Comparison of ENCODE assay signal across 11 mouse cellular contexts in the genomic region with DNA sequence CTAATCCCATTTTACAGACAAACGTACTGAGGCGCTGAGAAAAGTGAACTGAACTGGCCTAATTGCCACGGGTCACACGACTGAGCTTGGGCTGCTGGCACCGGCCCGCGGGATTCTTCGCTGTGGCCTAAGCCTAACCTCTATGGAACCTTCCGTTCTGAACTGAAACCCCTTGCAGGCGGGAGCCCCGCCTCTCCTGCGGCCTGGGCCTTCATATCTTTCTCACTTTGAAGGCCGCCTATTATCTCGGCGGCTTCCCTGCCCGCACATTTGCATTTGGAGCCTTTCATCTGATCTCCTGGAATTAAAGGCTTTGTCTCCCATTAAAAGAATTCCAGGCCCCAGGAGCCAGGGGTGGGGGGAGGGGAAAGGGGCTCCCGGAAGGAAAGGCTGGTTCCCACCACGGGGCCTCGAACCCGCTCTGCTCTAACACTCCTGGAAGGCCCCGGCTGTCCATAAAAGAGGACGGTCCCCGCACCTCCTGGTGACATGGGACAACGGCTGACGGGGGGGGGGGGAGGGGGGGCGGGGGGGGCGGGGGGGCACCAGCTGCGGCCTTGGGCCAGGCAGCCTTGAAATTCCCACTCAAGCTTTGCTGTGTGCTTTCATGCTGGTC.
DNase-seq lines count a peak whose midpoint lies in the region; ATAC-seq and TF ChIP-seq lines count a peak whose summit lies in the region.
"Had no signal": no experiment of that assay in that cellular context is flagged by ENCODE, and none has a peak within 500 bp of the region (broad histone marks: within the 10 kb centered on the region; RNA-seq: fewer than 3 reads in every experiment).

No protein-coding gene starts in this region.

- peaks cover 98% of the 10 kb centered on the region for H3K27me3 ChIP-seq in forebrain, embryonic 10.5 days (ENCODE audit: poor library complexity, severe bottlenecking)
- no peaks in the 10 kb centered on the region for H3K27me3 ChIP-seq in forebrain, postnatal 0 days (ENCODE audit: insufficient read depth, low read length)
- peaks cover 100% of the 10 kb centered on the region for H3K27me3 ChIP-seq in midbrain, embryonic 10.5 days (ENCODE audit: low read depth, poor library complexity, severe bottlenecking)
- peaks cover 20% of the 10 kb centered on the region for H3K27me3 ChIP-seq in midbrain, postnatal 0 days (ENCODE audit: insufficient read depth, low read length)
- peaks cover 6% of the 10 kb centered on the region; the same call in 1 of the 2 replicates for H3K27me3 ChIP-seq in liver, postnatal 0 days (ENCODE audit: insufficient read depth, low read length)

- H3K9me3 ChIP-seq in forebrain, embryonic 10.5 days: no peaks in the 10 kb centered on the region
- no peaks in the 10 kb centered on the region for H3K9me3 ChIP-seq in forebrain, postnatal 0 days (ENCODE audit: low read length)
- H3K9me3 ChIP-seq in midbrain, embryonic 10.5 days (replicated peaks): no peaks in the 10 kb centered on the region
- no peaks in the 10 kb centered on the region for H3K9me3 ChIP-seq in midbrain, postnatal 0 days (ENCODE audit: low read length)
- no peaks in the 10 kb centered on the region for H3K9me3 ChIP-seq in liver, postnatal 0 days (ENCODE audit: low read length)
- H3K9me3 ChIP-seq: megakaryocyte, embryonic 14.5 days had no signal

- H3K27ac ChIP-seq in forebrain, embryonic 10.5 days: peak overlapping the region; percentile 77
- no peak overlapping the region for H3K27ac ChIP-seq in forebrain, postnatal 0 days (ENCODE audit: low read depth, low read length)
- H3K27ac ChIP-seq in midbrain, embryonic 10.5 days (replicated peaks): peak overlapping the region; percentile 55; the same call in 1 of the 2 replicates
- H3K27ac ChIP-seq in midbrain, postnatal 0 days (ENCODE audit: low read depth, low read length): no peak overlapping the region
- no peak overlapping the region for H3K27ac ChIP-seq in liver, postnatal 0 days (ENCODE audit: low read depth)

- H3K9ac ChIP-seq in forebrain, postnatal 0 days: no peak overlapping the region
- no peak overlapping the region for H3K9ac ChIP-seq in midbrain, postnatal 0 days (replicated peaks; ENCODE audit: low read length, poor library complexity, severe bottlenecking)
- no peak overlapping the region for H3K9ac ChIP-seq in liver, postnatal 0 days (replicated peaks)

- H3K4me1 ChIP-seq in forebrain, embryonic 10.5 days: peaks cover 44% of the 10 kb centered on the region
- H3K4me1 ChIP-seq in forebrain, postnatal 0 days (ENCODE audit: insufficient read depth): no peaks in the 10 kb centered on the region
- H3K4me1 ChIP-seq in midbrain, embryonic 10.5 days: peaks cover 29% of the 10 kb centered on the region
- H3K4me1 ChIP-seq in midbrain, postnatal 0 days (ENCODE audit: insufficient read depth, low read length): no peaks in the 10 kb centered on the region
- no peaks in the 10 kb centered on the region for H3K4me1 ChIP-seq in liver, postnatal 0 days (ENCODE audit: insufficient read depth)

- H3K36me3 ChIP-seq in forebrain, embryonic 10.5 days (replicated peaks): no peaks in the 10 kb centered on the region
- no peaks in the 10 kb centered on the region for H3K36me3 ChIP-seq in forebrain, postnatal 0 days (ENCODE audit: insufficient read depth)
- no peaks in the 10 kb centered on the region for H3K36me3 ChIP-seq in midbrain, embryonic 10.5 days
- H3K36me3 ChIP-seq in midbrain, postnatal 0 days (ENCODE audit: insufficient read depth, low read length): no peaks in the 10 kb centered on the region
- no peaks in the 10 kb centered on the region for H3K36me3 ChIP-seq in liver, postnatal 0 days (replicated peaks; ENCODE audit: insufficient read depth, low read length)

- TF ChIP-seq CTCF in forebrain, postnatal 0 days (IDR thresholded peaks at IDR 0.05; ENCODE audit: low read depth): no peak
- TF ChIP-seq CTCF in midbrain, postnatal 0 days (IDR thresholded peaks at IDR 0.05): no peak
- TF ChIP-seq CTCF in brain, embryonic 14.5 days (IDR thresholded peaks at IDR 0.05; ENCODE audit: borderline replicate concordance, extremely low read depth, insufficient read depth, insufficient read length): no peak
- TF ChIP-seq CTCF in liver, postnatal 0 days (IDR thresholded peaks at IDR 0.05; ENCODE audit: low read depth): no peak

- ATAC-seq in forebrain, postnatal 0 days: no peak
- no peak for ATAC-seq in midbrain, postnatal 0 days (ENCODE audit: low FRiP score)
- ATAC-seq in liver, postnatal 0 days: no peak

- peak; percentile 55 for DNase-seq in forebrain, embryonic 10.5 days (ENCODE audit: extremely low spot score, low spot score)
- no peak for DNase-seq in forebrain, postnatal 0 days
- peak; percentile 63 for DNase-seq in midbrain, embryonic 10.5 days (ENCODE audit: low spot score)
- DNase-seq in midbrain, postnatal 0 days (ENCODE audit: low spot score): no peak
- peak; percentile 73 for DNase-seq in brain, embryonic 14.5 days (ENCODE audit: low read depth)
- DNase-seq in liver, postnatal 0 days: no peak
- no peak for DNase-seq in spleen, postnatal 4 days (ENCODE audit: low spot score in 2 of 2)
- no peak for DNase-seq in cerebellum, postnatal 36 days
- DNase-seq: spleen, adult 18-20 months had no signal

- no peak for TF ChIP-seq EP300 in liver, postnatal 0 days (IDR thresholded peaks at IDR 0.05; ENCODE audit: low read depth)

- H3K4me2 ChIP-seq in forebrain, postnatal 0 days (ENCODE audit: low read depth): no peak overlapping the region
- no peak overlapping the region for H3K4me2 ChIP-seq in midbrain, postnatal 0 days (ENCODE audit: low read depth, low read length, poor library complexity, severe bottlenecking)
- 0 out of 2 replicates have a peak overlapping the region, but pooled peaks have one; percentile 22 for H3K4me2 ChIP-seq in liver, postnatal 0 days (ENCODE audit: low read depth, low read length)

- no peak overlapping the region for H3K4me3 ChIP-seq in forebrain, embryonic 10.5 days
- no peak overlapping the region for H3K4me3 ChIP-seq in forebrain, postnatal 0 days (ENCODE audit: low read depth, low read length)
- H3K4me3 ChIP-seq in midbrain, embryonic 10.5 days: no peak overlapping the region
- H3K4me3 ChIP-seq in midbrain, postnatal 0 days (ENCODE audit: low read depth, low read length): no peak overlapping the region
- no peak overlapping the region for H3K4me3 ChIP-seq in liver, postnatal 0 days (ENCODE audit: low read depth, low read length)
- H3K4me3 ChIP-seq: erythroblast, embryonic 14.5 days; megakaryocyte, embryonic 14.5 days had no signal

- WGBS in forebrain, embryonic 10.5 days: 20% methylated on average over 23 of the region's 28 CpGs
- WGBS in forebrain, postnatal 0 days: 31% methylated on average over 21 of the region's 28 CpGs
- 23% methylated on average over 19 of the region's 28 CpGs for WGBS in midbrain, embryonic 10.5 days
- WGBS in midbrain, postnatal 0 days: 30% methylated on average over 16 of the region's 28 CpGs
- 26% methylated on average over 20 of the region's 28 CpGs for WGBS in liver, postnatal 0 days (ENCODE audit: insufficient replicate concordance)

- TF ChIP-seq POLR2A in brain, embryonic 14.5 days (IDR thresholded peaks at IDR 0.05; ENCODE audit: borderline replicate concordance, extremely low read depth, insufficient read depth, insufficient read length, poor library complexity, severe bottlenecking): no peak

Comparison
In these comparisons a context has a peak if more than half of its experiments do, and no peak if none do; other contexts are left out.
1. DNase-seq: peak in forebrain, embryonic 10.5 days (single experiment), midbrain, embryonic 10.5 days (single experiment) and brain, embryonic 14.5 days (single experiment); none in forebrain, postnatal 0 days (single experiment), midbrain, postnatal 0 days (single experiment), liver, postnatal 0 days (single experiment), spleen, postnatal 4 days (0 of 2) and cerebellum, postnatal 36 days (0 of 2).
2. H3K27ac ChIP-seq: peak in forebrain, embryonic 10.5 days (single experiment) and midbrain, embryonic 10.5 days (single experiment); none in forebrain, postnatal 0 days (single experiment), midbrain, postnatal 0 days (single experiment) and liver, postnatal 0 days (single experiment).